Mouse (Mus musculus) ES-Bruce4 (cell line): ENCODE measurements around the gene Als2.

Experiments used
- CTCF ChIP-seq: IDR thresholded peaks from one replicate; pipeline ENCODE4 v1.8.1; 2011; ENCODE audit warnings: low read depth, low read length
- EP300 ChIP-seq: IDR thresholded peaks from 2 replicates; pipeline ENCODE4 v1.6.1; 2011; ENCODE audit warnings: low read depth, low read length; ENCODE audit not compliant: insufficient read depth
- POLR2A ChIP-seq: IDR thresholded peaks from one replicate; pipeline ENCODE4 v1.8.1; 2011; ENCODE audit warnings: low read length; ENCODE audit not compliant: insufficient read depth

- TF ChIP-seq EP300 (0 out of 2 replicates have a peak, but pooled peaks have one; percentile 51), CTCF (peak; percentile 96), POLR2A (no peak)
Measured at GRCm38 (mm10) chr1:59247602-59248001, 10.6 kb upstream of the Als2 start.
